Mouse (Mus musculus): ENCODE measurements around the gene Ugt1a2.
"Not testable (repeated sequence)": the region's sequence is repeated elsewhere in the genome, so short reads cannot be mapped to it uniquely, and the experiment has no call there.

The Ugt1a2 gene

DNA sequence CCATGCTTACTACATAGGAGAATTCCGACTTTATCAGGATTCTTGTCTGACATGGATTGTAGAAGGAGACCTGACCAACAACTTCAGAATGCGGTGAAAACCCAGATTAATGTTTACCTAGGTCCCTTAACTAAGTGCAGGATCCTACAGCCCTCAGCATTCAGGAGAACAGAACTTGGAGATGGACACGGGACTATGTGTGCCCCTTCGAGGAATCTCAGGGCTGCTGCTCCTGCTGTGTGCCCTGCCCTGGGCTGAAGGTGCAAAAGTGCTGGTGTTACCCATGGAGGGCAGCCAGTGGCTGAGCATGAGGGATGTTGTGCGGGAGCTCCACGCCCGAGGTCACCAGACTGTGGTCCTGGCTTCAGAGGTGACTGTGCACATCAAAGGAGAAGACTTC is at the start of gene Ugt1a2:
Gene Ugt1a2, plus strand, starts transcription at position 146 of the 400 bp plus-strand sequence.
- DNase-seq (ENCODE audit: low spot score), result no peak

DNA sequence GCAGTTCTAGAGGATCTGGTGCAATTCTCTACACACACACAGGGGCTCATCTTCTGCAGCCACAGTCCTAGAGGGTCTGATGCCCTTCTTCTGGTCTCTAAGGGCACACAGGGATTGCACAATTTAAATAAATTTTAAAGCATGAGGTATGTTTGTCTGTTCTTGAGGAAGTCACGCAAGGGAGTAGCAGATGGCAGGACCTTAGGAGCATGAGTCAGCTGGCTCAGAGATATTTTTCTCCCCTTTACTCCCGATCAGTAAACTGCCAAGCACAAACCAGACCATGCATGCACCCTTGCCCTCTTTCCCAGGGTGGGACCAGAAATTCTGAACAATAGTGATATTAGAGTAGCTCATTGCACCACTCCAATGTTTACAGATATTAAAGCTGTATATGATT is 42.0 kb upstream of the Ugt1a2 start:
- no peak for DNase-seq (ENCODE audit: low spot score)

DNA sequence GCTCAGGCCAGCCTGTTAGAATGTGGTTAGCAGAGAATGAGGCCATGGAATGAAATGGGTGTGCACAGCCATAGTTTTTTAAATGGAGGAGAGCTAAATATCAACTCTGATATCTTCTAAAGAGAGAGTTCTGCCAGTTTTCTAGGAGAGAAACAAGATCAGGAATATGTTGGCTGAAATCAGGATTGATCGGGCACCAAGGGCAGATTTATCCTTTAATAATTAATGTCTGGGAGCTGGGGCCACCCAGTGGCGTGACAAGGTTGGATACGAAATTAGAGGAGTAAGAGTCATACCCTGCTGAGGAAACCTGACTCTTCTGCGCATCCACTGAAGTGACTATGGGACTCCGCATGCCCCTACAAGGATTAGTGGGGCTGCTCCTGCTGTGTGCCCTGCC is 34.7 kb upstream of the Ugt1a2 start, which contains the start of gene Ugt1a5:
Gene Ugt1a5, plus strand, starts transcription at position 302 of the 400 bp plus-strand sequence.
- no peak for DNase-seq (ENCODE audit: low spot score)

DNA sequence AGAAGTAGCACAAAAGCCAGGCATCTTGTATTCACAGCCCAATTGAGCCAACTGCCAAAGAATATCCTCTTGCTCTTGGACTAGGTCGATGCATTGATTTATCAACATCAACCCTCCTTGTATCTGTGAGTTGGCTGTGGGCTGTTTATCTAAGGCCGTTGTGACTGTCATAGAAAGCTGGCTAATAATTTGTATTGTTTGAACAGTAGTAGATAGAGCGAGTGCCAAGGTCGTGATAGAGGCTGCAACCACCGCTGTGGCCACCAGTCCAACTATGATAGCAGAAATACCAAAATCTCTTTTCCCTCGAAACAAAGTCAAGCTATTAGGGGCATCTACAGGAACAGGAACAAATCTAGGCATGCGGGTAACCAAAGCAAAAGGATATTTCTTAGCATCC is 28.2 kb upstream of the Ugt1a2 start:
- DNase-seq (ENCODE audit: low spot score), result not testable (repeated sequence)

DNA sequence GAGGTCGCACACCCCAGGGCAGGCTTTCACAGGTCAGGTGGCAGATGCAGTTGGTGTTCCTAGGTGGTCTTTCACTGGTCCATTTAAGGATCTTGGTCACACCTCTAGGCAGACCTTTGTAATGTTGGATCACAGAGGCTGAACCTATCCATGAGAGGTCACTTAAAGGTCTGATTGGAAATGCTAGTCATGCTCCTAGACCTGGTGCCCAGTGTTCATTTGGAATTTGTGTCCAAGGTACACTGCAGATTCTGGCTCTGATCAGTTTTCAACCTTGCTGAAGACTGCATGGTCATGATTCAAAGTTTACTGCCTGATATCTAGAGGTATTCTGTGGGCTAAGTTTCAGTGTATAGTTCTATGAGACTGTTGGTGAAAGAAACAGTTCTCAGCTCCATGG is 20.7 kb upstream of the Ugt1a2 start:
- DNase-seq (ENCODE audit: low spot score), result no peak

DNA sequence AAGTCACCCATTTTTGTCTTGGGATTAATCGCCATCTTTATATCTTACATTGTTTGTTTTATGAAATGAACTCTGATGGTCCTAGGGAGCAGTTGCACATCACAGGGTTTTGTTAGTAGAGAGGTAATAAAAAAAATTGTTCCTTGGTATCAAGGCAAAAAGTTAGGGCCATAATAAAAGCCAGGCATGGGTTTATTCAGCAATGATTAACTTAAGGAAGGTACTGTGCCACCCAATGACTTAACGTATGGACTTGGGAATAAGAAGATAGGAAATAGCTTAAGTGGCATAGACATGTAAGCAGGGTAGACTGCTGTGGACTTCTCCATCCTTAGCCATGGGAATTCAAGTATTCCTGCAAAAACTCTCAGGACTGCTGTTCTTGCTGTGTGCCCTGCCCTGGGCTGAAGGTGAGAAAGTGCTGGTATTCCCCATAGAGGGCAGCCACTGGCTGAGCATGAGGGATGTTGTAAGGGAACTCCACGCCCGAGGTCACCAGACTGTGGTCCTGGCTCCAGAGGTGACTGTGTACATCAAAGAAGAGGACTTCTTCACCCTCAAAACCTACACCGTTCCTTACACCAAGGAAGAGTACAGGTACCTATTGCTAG is 14.0 kb upstream of the Ugt1a2 start:
- DNase-seq (ENCODE audit: low spot score), result no peak

DNA sequence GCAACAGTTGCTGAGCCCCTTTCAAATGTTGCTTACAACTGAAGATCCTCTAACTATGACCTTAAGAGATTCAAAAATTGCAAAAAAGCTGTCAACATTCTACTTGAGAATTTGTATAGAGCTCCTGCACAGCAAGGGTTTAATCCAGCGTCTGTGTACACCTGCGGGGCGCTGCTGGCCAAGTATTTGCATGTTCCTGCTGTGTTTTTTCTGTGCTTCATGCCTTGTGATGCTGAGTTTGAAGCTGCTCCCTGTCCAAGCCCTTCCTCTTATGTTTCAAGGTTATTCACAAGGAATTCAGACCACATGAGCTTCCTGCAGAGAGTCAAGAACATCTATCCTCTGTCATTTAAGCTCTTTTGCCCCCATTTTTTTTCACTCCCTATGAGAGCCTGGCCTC is 8.3 kb upstream of the Ugt1a2 start:
- DNase-seq (ENCODE audit: low spot score), result no peak

DNA sequence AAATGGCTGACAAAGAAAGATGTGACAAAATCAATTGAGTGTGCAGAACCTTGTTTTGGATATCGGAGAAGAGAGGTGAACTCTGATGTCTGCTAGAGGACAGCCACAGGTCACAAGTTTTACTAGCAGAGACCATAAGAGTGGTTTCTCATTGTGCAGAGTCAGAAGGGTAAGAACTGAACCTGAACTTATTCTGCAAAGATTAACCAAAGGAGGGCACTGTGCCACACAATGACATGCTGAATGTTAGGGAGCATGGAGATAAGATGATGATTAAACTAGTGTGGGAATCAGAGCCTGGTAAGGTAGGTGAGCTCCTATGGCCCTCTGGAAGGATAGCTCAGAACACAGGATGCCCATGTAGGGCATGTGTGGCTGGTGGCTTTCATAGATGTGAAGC is 4.7 kb upstream of the Ugt1a2 start:
- DNase-seq (ENCODE audit: low spot score), result no peak

DNA sequence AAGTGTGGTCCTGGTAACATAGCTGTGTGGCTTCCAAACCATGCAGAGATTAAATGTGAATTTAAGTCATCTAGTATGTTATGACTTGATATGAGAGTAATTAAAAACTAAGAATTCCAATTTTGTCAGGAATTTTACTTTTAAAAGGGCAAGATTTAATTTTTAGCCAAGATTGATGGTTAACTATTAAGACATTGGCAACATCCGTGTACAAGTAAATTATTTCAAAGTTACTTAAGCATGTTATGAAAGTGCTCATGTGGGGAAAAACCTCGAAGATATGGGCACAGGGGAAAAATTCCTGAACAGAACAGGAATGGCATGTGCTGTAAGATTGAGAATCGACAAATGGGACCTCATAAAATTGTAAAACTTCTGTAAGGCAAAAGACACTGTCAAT is 3.0 kb upstream of the Ugt1a2 start:
- DNase-seq (ENCODE audit: low spot score), result no peak

DNA sequence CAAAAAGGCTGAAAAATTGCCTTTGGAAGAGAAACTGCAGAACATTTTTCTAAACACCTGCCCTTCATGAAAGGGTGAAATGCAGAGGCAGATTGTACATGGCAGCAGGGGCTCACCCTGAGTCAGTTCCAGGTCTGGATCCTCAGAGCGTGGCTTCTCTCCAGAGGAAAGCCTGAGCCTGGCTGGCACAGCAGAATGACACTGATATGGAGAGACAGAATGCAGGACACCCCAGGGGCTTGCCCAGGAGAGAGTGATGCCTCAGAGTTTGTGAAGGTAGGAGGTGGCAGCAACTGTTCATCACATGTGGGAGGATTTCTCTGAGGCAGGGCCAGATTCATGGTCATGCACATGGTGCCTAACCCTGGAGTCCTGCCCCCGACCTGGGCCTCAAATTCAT is 405 bp upstream of the Ugt1a2 start:
- DNase-seq (ENCODE audit: low spot score), result no peak

DNA sequence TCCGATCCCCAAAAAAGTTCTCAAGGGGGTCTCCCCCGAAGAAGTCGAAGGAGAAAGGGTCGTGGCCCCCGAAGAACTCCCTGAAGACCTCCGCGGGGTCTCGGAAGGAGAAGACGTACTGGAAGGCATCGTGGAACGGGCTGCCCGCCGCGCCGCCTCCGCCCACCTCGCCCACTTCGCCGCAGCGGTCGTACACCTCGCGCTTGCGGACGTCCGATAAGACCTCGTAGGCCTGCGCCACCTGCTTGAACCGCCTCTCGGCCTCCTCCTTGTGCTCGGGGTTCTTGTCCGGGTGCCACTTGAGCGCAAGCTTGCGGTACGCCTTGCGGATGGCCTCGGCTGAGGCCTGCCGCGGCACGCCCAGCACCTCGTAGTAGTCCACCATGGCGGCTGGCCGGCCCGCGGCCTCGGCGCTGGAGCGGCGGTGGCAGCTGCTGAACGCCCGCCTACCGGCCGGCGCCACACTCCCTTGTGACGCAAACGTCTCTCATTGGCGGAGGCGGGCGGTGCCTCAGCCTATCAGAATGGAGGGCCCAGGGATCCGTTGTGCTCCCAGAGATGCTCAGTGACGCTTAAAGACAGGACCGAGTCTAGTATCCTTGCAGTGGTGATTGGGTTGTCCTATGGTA is 5.0 kb downstream of the Ugt1a2 start, which contains the start of gene Dnajb3:
Gene Dnajb3, minus strand, starts transcription at position 489 of the 629 bp plus-strand sequence.
- DNase-seq (ENCODE audit: low spot score), result peak; percentile 82

DNA sequence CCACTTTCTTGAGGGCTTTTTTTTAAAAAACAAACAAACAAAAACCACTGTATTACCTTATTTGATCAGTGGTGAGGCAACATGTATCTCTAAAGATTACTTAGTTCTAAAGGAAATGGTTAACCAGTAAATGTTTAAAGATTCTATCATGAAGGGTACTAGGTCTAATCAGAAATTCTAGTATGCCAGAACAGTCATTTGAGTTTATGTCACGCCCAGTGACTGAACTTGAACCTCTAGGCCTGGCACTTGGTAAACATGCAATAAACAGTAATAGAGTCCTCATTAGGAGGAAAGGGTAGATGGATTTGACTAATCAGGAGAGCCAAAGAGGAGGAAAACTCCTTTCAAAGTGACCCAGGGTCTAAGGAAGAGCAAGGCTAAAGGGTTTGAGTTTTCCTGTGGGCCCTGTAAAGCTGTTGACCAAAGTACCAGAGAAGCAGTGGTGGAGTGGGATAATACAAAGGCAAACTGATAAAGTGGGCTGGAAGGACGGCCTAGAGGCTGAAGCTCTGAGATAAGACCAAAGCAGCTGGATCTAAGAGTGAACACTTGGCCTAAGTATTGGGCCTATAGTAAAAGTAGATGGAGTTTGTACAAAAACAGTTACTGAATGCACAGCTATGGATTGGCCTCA is 6.6 kb downstream of the Ugt1a2 start:
- DNase-seq (ENCODE audit: low spot score), result no peak

DNA sequence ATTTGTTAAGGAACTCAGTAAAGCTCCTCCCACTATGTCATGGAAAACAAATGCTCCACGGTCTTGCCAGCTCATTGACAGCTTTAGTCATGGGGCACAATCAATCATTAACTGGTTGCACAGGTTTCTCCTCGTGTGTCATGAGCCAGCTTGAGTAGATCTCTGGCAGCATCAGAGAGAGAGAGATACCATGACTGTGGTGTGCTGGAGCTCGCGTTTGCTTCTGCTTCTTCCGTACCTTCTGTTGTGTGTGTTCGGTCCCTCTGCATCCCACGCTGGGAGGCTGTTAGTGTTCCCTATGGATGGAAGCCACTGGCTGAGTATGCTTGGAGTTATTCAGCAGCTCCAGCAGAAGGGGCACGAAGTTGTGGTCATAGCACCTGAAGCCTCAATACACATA is 11.4 kb downstream of the Ugt1a2 start, which contains the start of gene Ugt1a1:
Gene Ugt1a1, plus strand, starts transcription at position 148 of the 400 bp plus-strand sequence.
- DNase-seq (ENCODE audit: low spot score), result no peak

DNA sequence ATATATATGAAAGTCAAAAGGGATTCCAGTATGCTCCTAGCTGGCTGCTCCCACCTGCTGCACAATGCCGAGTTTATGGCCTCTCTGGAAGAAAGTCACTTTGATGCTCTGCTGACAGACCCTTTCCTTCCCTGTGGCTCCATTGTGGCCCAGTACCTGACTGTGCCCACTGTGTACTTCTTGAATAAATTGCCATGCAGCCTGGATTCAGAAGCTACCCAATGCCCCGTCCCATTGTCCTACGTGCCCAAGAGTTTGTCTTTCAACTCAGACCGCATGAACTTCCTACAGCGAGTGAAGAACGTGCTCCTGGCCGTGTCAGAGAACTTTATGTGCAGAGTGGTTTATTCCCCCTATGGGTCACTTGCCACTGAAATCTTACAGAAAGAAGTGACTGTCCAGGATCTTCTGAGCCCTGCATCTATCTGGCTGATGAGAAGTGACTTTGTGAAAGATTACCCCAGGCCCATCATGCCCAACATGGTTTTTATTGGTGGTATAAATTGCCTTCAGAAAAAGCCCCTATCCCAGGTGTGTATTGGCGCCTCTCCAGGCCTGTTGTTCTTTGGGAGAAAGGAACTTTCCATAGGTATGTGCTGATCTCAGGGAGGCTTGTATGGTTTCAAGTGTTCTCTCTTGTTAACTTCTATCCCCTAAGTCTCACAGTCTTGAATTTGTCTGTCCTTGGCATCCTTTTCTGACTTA is 12.1 kb downstream of the Ugt1a2 start:
- DNase-seq (ENCODE audit: low spot score), result no peak

DNA sequence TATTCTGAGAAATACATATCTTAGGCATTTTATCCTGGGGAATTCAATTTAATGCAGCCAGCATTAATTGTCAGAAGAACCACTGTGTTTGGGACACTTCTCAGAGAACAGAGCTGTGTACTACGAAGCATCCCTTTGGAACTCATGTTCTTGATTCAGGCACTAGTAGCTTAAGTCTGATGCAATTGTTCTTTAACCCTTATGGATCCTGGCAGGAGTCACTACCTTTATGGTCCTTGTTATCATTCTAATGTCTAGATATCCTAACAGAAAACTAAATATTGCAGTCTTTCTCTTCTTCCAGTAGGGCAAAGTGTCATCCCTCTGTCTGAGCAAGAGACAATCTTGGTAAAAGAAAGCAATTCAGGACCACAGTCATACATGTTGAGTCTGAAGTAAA is 12.7 kb downstream of the Ugt1a2 start:
- DNase-seq (ENCODE audit: low spot score), result no peak

DNA sequence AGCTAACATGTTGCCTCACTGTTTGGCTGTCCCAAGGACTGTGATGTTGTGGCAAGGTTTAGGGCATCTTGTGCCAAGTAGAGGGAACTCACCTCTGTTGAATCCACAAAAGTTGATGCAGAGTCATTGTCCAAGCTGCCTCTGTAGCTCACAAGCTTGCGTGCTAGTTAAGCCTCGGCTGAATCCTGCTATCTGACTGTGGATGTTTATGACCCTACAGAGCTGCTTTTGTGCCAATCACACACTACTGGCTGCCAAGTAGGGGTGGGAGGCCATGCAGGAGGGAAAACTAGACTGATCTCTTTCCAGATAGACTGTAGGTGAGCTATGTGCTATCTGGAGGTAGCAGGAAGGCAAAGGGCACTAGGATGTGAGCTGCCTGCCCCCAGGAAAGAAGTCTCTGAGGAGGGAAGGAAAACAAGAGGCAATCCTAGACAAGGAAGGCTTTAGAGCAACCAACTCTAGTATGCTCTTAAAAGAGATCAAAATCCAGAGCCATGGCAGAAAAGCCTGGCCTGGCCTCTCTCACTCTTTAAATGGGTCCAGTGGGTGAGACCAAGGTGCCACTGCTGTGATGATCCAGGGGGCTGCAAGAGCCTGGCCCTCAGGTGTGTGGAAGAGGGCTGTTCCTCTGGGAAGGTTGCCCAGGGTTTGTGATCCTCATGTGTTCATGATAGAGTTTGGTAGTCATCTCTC is 13.5 kb downstream of the Ugt1a2 start:
- DNase-seq (ENCODE audit: low spot score), result no peak

DNA sequence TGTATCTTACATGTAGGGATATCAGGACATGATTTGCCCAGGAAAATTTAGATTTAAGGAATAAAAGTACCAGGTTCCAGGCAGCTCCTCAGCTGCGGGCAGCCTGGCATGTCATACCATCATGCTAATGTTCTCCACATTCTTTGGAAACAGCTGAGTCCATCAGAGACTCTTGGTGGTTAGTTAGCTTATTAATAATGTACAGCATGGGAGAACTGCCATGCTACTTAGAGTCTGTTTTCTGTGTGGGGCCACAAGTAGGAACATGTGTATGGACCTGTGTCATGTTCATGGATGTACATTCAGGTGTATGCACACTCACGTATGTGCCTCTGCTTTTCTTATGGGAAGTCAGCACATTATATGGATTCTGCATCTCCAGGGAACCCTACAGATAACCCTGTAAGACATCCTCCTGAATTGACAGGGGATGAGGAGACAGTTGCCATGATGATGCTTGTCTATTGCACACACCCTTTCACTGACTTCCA is 14.1 kb downstream of the Ugt1a2 start:
- no peak for DNase-seq (ENCODE audit: low spot score)

DNA sequence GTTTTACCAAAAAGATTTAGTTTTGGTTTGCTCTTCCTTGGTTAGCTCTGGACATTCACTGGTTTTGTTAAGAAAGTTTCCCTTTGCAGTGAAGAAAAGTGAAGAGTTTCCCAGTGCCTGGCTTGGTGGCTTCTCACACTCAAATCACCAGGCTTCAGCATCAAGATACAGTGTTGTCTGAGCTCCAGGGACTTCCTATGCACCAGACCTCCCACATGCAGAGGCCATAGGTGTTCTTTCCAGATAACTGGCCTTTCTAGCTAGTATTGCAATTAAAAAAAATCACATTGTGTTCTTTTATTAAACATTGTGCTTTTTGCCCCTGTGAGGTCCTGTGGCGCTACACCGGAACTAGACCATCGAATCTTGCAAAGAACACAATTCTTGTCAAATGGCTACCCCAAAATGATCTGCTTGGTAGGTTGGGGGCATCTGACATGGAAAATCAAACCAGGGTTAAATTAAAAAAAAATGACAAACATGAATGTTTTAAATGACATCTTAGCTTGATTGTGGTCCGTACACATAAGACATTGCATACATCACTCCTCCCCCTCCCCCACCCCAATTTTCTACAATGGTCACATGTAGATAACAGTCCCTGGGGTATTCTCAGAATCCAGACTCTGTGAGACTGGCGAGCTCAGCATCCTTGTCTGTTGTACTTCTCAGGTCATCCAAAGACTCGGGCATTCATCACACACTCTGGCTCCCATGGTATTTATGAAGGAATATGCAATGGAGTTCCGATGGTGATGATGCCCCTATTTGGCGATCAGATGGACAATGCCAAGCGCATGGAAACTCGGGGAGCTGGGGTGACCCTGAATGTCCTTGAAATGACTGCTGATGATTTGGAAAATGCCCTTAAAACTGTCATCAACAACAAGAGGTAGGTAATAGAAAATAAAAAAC is 15.3 kb downstream of the Ugt1a2 start:
- no peak for DNase-seq (ENCODE audit: low spot score)

DNA sequence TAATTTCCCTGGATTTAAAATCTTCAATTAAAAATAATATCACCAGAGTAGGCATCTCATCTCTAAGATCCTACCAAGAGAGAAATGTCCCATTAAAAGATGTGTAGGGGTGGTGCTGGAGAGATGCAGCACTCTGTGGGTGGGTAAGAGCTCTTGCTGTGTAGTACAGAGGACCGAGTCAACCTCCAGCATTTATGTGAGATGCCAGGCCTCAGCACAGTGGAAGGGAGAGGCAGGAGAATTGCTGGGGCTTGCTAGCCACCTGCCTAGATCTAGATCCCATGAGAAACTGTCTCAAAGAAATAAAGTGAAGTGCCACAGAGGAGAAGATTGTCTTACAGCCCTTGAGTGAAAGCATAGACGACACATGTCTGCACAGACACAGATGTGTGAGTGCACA is 16.1 kb downstream of the Ugt1a2 start:
- DNase-seq (ENCODE audit: low spot score), result no peak

DNA sequence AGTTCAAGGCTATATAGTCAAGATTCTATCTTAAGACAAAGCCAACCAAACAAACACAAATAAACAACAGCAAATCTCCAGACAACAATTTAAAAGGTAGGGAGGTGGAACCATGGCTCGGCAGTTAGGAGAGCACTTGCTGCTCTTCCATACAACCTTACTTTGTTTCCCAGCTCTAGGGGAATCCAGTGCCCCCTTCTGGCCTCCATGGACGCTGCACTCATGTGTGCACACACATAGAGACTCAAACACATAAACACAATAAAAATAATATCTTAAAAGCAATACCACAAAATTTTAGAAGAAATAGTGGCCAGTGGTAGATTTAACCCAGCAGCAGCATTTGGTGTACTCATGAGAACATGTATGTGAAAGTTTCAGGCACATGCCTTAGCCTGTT is 16.7 kb downstream of the Ugt1a2 start:
- no peak for DNase-seq (ENCODE audit: low spot score)

DNA sequence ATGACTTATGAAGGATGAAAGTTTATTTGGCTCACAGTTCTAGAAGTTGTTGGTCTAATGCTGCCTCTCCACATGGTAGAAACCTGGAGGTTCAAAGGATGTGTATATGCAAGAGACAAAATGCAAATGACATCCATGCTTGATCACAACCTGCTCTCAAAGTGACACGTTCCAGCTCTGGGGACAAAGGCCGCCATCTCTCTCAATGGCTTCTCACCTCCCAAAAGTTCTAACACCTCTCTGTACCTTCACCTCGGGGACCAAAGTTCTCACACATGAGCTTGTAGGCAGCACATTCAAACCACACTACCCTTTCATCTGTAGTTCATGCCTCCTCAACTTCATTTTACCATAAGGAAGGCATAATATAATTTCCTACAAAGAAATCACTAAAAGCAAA is 17.2 kb downstream of the Ugt1a2 start:
- no peak for DNase-seq (ENCODE audit: low spot score)

Measured in retina, embryonic 14.5 days (tissue).